Mouse (Mus musculus) liver, embryonic 14.5 days (tissue): Measurements from ENCODE around the gene Ccnj.

ENCODE experiments used
- CTCF ChIP-seq: IDR thresholded peaks from 2 replicates; pipeline ENCODE4 v1.5.1; 2016; ENCODE audit warnings: antibody characterized with exemption, low read depth, control low read depth
- EP300 ChIP-seq: IDR thresholded peaks from 2 replicates; pipeline ENCODE4 v1.6.1; 2016; ENCODE audit warnings: antibody characterized with exemption, low read depth

GRCm38 (mm10) chr19:40849391-40849790, 18.3 kb downstream of the Ccnj start:
- TF ChIP-seq CTCF (no peak), EP300 (no peak)
